23 mouse cellular contexts compared by ENCODE assay signal in genomic region chr12:27471557-27471956, GRCm38 (mm10).
DNase-seq lines count a peak whose midpoint lies in the region; ATAC-seq and TF ChIP-seq lines count a peak whose summit lies in the region.
"Had no signal": no experiment of that assay in that cellular context is flagged by ENCODE, and none has a peak within 500 bp of the region (broad histone marks: within the 10 kb centered on the region; RNA-seq: fewer than 3 reads in every experiment).

No protein-coding gene starts in this region.

- peaks cover 13% of the 10 kb centered on the region for H3K4me1 ChIP-seq in hindbrain, embryonic 10.5 days (replicated peaks)
- H3K4me1 ChIP-seq in hindbrain, postnatal 0 days (ENCODE audit: insufficient read depth, low read length): no peaks in the 10 kb centered on the region
- H3K4me1 ChIP-seq in lung, adult 2 months (ENCODE audit: control insufficient read depth, insufficient read depth, low read length): no peaks in the 10 kb centered on the region; the same call in 1 of the 2 replicates
- peaks cover 11% of the 10 kb centered on the region for H3K4me1 ChIP-seq in intestine, embryonic 15.5 days (replicated peaks)
- peaks cover 54% of the 10 kb centered on the region for H3K4me1 ChIP-seq in limb, embryonic 12.5 days (replicated peaks)
- H3K4me1 ChIP-seq: liver, embryonic 13.5 days; megakaryocyte, embryonic 14.5 days had no signal

- no peak overlapping the region for H3K9ac ChIP-seq in hindbrain, postnatal 0 days (replicated peaks; ENCODE audit: low read length)
- no peak overlapping the region for H3K9ac ChIP-seq in intestine, embryonic 15.5 days
- H3K9ac ChIP-seq in limb, embryonic 12.5 days (replicated peaks): no peak overlapping the region
- H3K9ac ChIP-seq: forebrain, embryonic 12.5 days; heart, embryonic 12.5 days; liver, embryonic 13.5 days had no signal

- WGBS in hindbrain, embryonic 10.5 days: 28% methylated on average over 5 of the region's 5 CpGs
- WGBS in hindbrain, postnatal 0 days: 51% methylated on average over 5 of the region's 5 CpGs
- 33% methylated on average over 5 of the region's 5 CpGs for WGBS in lung, adult 2 months
- 29% methylated on average over 5 of the region's 5 CpGs for WGBS in intestine, embryonic 15.5 days
- 19% methylated on average over 5 of the region's 5 CpGs for WGBS in limb, embryonic 12.5 days

- ATAC-seq in hindbrain, postnatal 0 days: no peak
- 0 out of 2 replicates have a peak, but pooled peaks have one; percentile 34 for ATAC-seq in intestine, embryonic 15.5 days
- no peak for ATAC-seq in limb, embryonic 12.5 days (ENCODE audit: insufficient number of reproducible peaks, insufficient read depth, low FRiP score, low TSS enrichment, low read depth)
- ATAC-seq: activated CD4-positive, CD25-positive, alpha-beta regulatory T cell, adult 4 months had no signal

- H3K9me3 ChIP-seq in hindbrain, embryonic 10.5 days: no peaks in the 10 kb centered on the region
- no peaks in the 10 kb centered on the region for H3K9me3 ChIP-seq in hindbrain, postnatal 0 days (ENCODE audit: low read length)
- no peaks in the 10 kb centered on the region for H3K9me3 ChIP-seq in intestine, embryonic 15.5 days
- no peaks in the 10 kb centered on the region for H3K9me3 ChIP-seq in limb, embryonic 12.5 days
- H3K9me3 ChIP-seq: forebrain, embryonic 12.5 days; heart, embryonic 12.5 days; liver, embryonic 13.5 days; megakaryocyte, embryonic 14.5 days had no signal

- no peak for DNase-seq in hindbrain, embryonic 10.5 days (ENCODE audit: low spot score)
- DNase-seq in hindbrain, postnatal 0 days (ENCODE audit: low spot score): no peak
- peak; percentile 13 for DNase-seq in lung, postnatal 10 days
- DNase-seq in lung, adult 2 months: no peak
- DNase-seq in right cerebral cortex, adult 18-20 months: no peak
- DNase-seq: adrenal gland, adult 8-10 months; cerebellum, adult 11-12 months; cerebellum, postnatal 10 days; gastrocnemius, postnatal 36 days; heart, postnatal 10 days; kidney, adult 8-10 months; kidney, postnatal 14 days; liver, embryonic 13.5 days; lung, postnatal 36 days; thymus, adult 18-20 months; thymus, postnatal 4 days had no signal

- no peaks in the 10 kb centered on the region for H3K36me3 ChIP-seq in hindbrain, embryonic 10.5 days
- no peaks in the 10 kb centered on the region for H3K36me3 ChIP-seq in hindbrain, postnatal 0 days (ENCODE audit: insufficient read depth, low read length)
- no peaks in the 10 kb centered on the region for H3K36me3 ChIP-seq in intestine, embryonic 15.5 days
- no peaks in the 10 kb centered on the region for H3K36me3 ChIP-seq in limb, embryonic 12.5 days
- H3K36me3 ChIP-seq: forebrain, embryonic 12.5 days; heart, embryonic 12.5 days; liver, embryonic 13.5 days had no signal

- TF ChIP-seq CTCF in hindbrain, postnatal 0 days (IDR thresholded peaks at IDR 0.05; ENCODE audit: low read depth): no peak
- TF ChIP-seq CTCF in lung, adult 2 months (IDR thresholded peaks at IDR 0.05; ENCODE audit: insufficient read depth, low read length): no peak

- no peak overlapping the region for H3K4me3 ChIP-seq in hindbrain, embryonic 10.5 days
- H3K4me3 ChIP-seq in hindbrain, postnatal 0 days (ENCODE audit: low read length): no peak overlapping the region
- H3K4me3 ChIP-seq in lung, adult 2 months (replicated peaks; ENCODE audit: extremely low read depth, low read depth, low read length): no peak overlapping the region
- H3K4me3 ChIP-seq in intestine, embryonic 15.5 days (replicated peaks): no peak overlapping the region
- H3K4me3 ChIP-seq in limb, embryonic 12.5 days (replicated peaks): no peak overlapping the region
- H3K4me3 ChIP-seq: forebrain, embryonic 12.5 days; heart, embryonic 12.5 days; layer of hippocampus, adult 2 months; liver, embryonic 13.5 days; megakaryocyte, embryonic 14.5 days had no signal

- no peak for TF ChIP-seq POLR2A in lung, adult 2 months (IDR thresholded peaks at IDR 0.05; ENCODE audit: borderline replicate concordance, extremely low read depth, low read depth, low read length)

- peak overlapping the region; percentile 79 for H3K27ac ChIP-seq in hindbrain, embryonic 10.5 days
- H3K27ac ChIP-seq in hindbrain, postnatal 0 days: no peak overlapping the region
- no peak overlapping the region for H3K27ac ChIP-seq in intestine, embryonic 15.5 days
- H3K27ac ChIP-seq in limb, embryonic 12.5 days: peak overlapping the region; percentile 72; the same call in 1 of the 2 replicates
- H3K27ac ChIP-seq: forebrain, embryonic 12.5 days; layer of hippocampus, adult 2 months; liver, embryonic 13.5 days had no signal

- H3K4me2 ChIP-seq in hindbrain, postnatal 0 days (ENCODE audit: low read depth, low read length): no peak overlapping the region
- no peak overlapping the region for H3K4me2 ChIP-seq in intestine, embryonic 15.5 days (replicated peaks)
- H3K4me2 ChIP-seq in limb, embryonic 12.5 days: no peak overlapping the region
- H3K4me2 ChIP-seq: forebrain, embryonic 12.5 days; heart, embryonic 12.5 days; liver, embryonic 13.5 days had no signal

- H3K27me3 ChIP-seq in hindbrain, embryonic 10.5 days (ENCODE audit: insufficient read depth, poor library complexity, severe bottlenecking): no peaks in the 10 kb centered on the region
- no peaks in the 10 kb centered on the region for H3K27me3 ChIP-seq in hindbrain, postnatal 0 days (ENCODE audit: insufficient read depth, low read length)
- H3K27me3 ChIP-seq in intestine, embryonic 15.5 days (replicated peaks): no peaks in the 10 kb centered on the region
- H3K27me3 ChIP-seq in limb, embryonic 12.5 days: no peaks in the 10 kb centered on the region
- H3K27me3 ChIP-seq: forebrain, embryonic 12.5 days; heart, embryonic 12.5 days; liver, embryonic 13.5 days; megakaryocyte, embryonic 14.5 days had no signal

Comparison
In these comparisons a context has a peak if more than half of its experiments do, and no peak if none do; other contexts are left out.
1. H3K27ac ChIP-seq: peak in hindbrain, embryonic 10.5 days (single experiment) and limb, embryonic 12.5 days (single experiment); none in hindbrain, postnatal 0 days (single experiment) and intestine, embryonic 15.5 days (single experiment).